Mouse (Mus musculus): Measurements from ENCODE around the gene 2310007B03Rik. TPM values are rescaled to one million over a fixed set of nuclear protein-coding genes. Genes with fewer than 3 reads are reported as not detected.
"Not testable (repeated sequence)": the region's sequence is repeated elsewhere in the genome, so short reads cannot be mapped to it uniquely, and the experiment has no call there.

The 2310007B03Rik gene
- 17.7 and 32.8 TPM in 2 replicates for polyA plus RNA-seq (2015; fragmentation: Nextera tagmentation; extraction: Ambion mirVana)

- Histone ChIP-seq H3K27me3 (ENCODE audit: control insufficient read depth, insufficient read depth, low read length) (no peaks in the 10 kb centered on the region), H3K9me3 (replicated peaks; ENCODE audit: control insufficient read depth, low read length) (no peaks in the 10 kb centered on the region), H3K4me3 (replicated peaks; ENCODE audit: low read length) (peak within 1 kb of the TSS; percentile 30), H3K36me3 (ENCODE audit: control insufficient read depth, insufficient read depth, low read length) (no peaks in the 10 kb centered on the region), H3K4me1 (ENCODE audit: control insufficient read depth, insufficient read depth, low read length) (no peaks in the 10 kb centered on the region; the same call in 1 of the 2 replicates), H3K4me2 (ENCODE audit: low read depth, low read length) (peak within 1 kb of the TSS; percentile 37; the same call in 1 of the 2 replicates), H3K27ac (ENCODE audit: low read length) (peak within 1 kb of the TSS; percentile 88), H3K9ac (ENCODE audit: low read length) (peak within 1 kb of the TSS; percentile 54; the same call in 1 of the 2 replicates)
- ATAC-seq (ENCODE audit: insufficient read depth, low FRiP score), result peak; percentile 73; the same call in 1 of the 2 replicates
- 50% methylated on average over 8 of the region's 8 CpGs for WGBS
Measured at GRCm38 (mm10) chr1:93160501-93161133, at the start of gene 2310007B03Rik. Gene 2310007B03Rik, minus strand, starts transcription at chr1:93160948.

GRCm38 (mm10) chr1:93210213-93210641, 49.5 kb upstream of the 2310007B03Rik start:
- Histone ChIP-seq H3K9ac (ENCODE audit: low read length) (no peak overlapping the region), H3K36me3 (ENCODE audit: control insufficient read depth, insufficient read depth, low read length) (no peaks in the 10 kb centered on the region), H3K27me3 (ENCODE audit: control insufficient read depth, insufficient read depth, low read length) (no peaks in the 10 kb centered on the region), H3K4me1 (ENCODE audit: control insufficient read depth, insufficient read depth, low read length) (peaks cover 28% of the 10 kb centered on the region), H3K4me3 (replicated peaks; ENCODE audit: low read length) (no peak overlapping the region), H3K4me2 (ENCODE audit: low read depth, low read length) (0 out of 2 replicates have a peak overlapping the region, but pooled peaks have one; percentile 20), H3K27ac (ENCODE audit: low read length) (peak overlapping the region; percentile 82), H3K9me3 (replicated peaks; ENCODE audit: control insufficient read depth, low read length) (no peaks in the 10 kb centered on the region)
- 10% methylated on average over 9 of the region's 9 CpGs for WGBS
- ATAC-seq (ENCODE audit: insufficient read depth, low FRiP score), result peak; percentile 85

- H3K4me1 ChIP-seq (ENCODE audit: control insufficient read depth, insufficient read depth, low read length), result peaks cover 28% of the 10 kb centered on the region
- WGBS, result 88% methylated on average over 4 of the region's 4 CpGs
- H3K9ac ChIP-seq (ENCODE audit: low read length), result no peak overlapping the region
- H3K36me3 ChIP-seq (ENCODE audit: control insufficient read depth, insufficient read depth, low read length), result no peaks in the 10 kb centered on the region
- H3K4me2 ChIP-seq (ENCODE audit: low read depth, low read length), result no peak overlapping the region
- ATAC-seq (ENCODE audit: insufficient read depth, low FRiP score), result no peak
- no peaks in the 10 kb centered on the region for H3K9me3 ChIP-seq (replicated peaks; ENCODE audit: control insufficient read depth, low read length)
- no peak overlapping the region for H3K4me3 ChIP-seq (replicated peaks; ENCODE audit: low read length)
- H3K27ac ChIP-seq (ENCODE audit: low read length), result no peak overlapping the region
- H3K27me3 ChIP-seq (ENCODE audit: control insufficient read depth, insufficient read depth, low read length), result no peaks in the 10 kb centered on the region
Measured at GRCm38 (mm10) chr1:93207536-93208064, 46.9 kb upstream of the 2310007B03Rik start.

- Histone ChIP-seq H3K27me3 (ENCODE audit: control insufficient read depth, insufficient read depth, low read length) (no peaks in the 10 kb centered on the region), H3K4me2 (ENCODE audit: low read depth, low read length) (no peak overlapping the region), H3K9me3 (replicated peaks; ENCODE audit: control insufficient read depth, low read length) (no peaks in the 10 kb centered on the region), H3K4me3 (replicated peaks; ENCODE audit: low read length) (no peak overlapping the region), H3K4me1 (ENCODE audit: control insufficient read depth, insufficient read depth, low read length) (peaks cover 22% of the 10 kb centered on the region), H3K9ac (ENCODE audit: low read length) (no peak overlapping the region), H3K27ac (ENCODE audit: low read length) (no peak overlapping the region), H3K36me3 (ENCODE audit: control insufficient read depth, insufficient read depth, low read length) (no peaks in the 10 kb centered on the region)
- WGBS, result 59% methylated on average over 12 of the region's 12 CpGs
- no peak for ATAC-seq (ENCODE audit: insufficient read depth, low FRiP score)
Measured at GRCm38 (mm10) chr1:93206277-93206970, 45.7 kb upstream of the 2310007B03Rik start.

- 91% methylated on average over 3 of the region's 3 CpGs for WGBS
- H3K27me3 ChIP-seq (ENCODE audit: control insufficient read depth, insufficient read depth, low read length), result no peaks in the 10 kb centered on the region
- H3K4me3 ChIP-seq (replicated peaks; ENCODE audit: low read length), result no peak overlapping the region
- no peaks in the 10 kb centered on the region for H3K36me3 ChIP-seq (ENCODE audit: control insufficient read depth, insufficient read depth, low read length)
- H3K27ac ChIP-seq (ENCODE audit: low read length), result no peak overlapping the region
- no peak overlapping the region for H3K9ac ChIP-seq (ENCODE audit: low read length)
- H3K4me1 ChIP-seq (ENCODE audit: control insufficient read depth, insufficient read depth, low read length), result no peaks in the 10 kb centered on the region
- ATAC-seq (ENCODE audit: insufficient read depth, low FRiP score), result no peak
- no peaks in the 10 kb centered on the region for H3K9me3 ChIP-seq (replicated peaks; ENCODE audit: control insufficient read depth, low read length)
- H3K4me2 ChIP-seq (ENCODE audit: low read depth, low read length), result no peak overlapping the region
Measured at GRCm38 (mm10) chr1:93197916-93198315, 37.2 kb upstream of the 2310007B03Rik start.

DNA sequence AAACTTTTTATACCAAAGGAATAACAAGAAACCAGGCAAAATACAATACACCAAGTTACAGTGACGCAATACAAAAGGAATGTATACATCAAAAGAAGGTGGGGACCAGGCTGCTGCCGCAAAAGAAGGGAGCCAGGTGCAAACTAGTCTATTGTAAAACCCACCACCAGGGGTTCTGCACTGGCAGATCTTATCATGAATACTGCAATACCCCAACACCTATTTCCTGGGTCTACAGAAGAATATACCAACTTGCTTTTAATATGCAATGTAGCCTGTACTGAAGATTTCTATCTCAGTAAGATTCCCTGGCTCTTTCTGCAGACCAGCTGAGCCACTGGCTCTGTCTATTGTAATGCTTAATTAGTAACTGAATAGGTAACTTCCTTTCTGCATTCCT, 36.7 kb upstream of the 2310007B03Rik start:
- H3K27ac ChIP-seq (ENCODE audit: low read length); H3K36me3 ChIP-seq (ENCODE audit: control insufficient read depth, insufficient read depth, low read length); H3K9me3 ChIP-seq (replicated peaks; ENCODE audit: control insufficient read depth, low read length); H3K4me3 ChIP-seq (replicated peaks; ENCODE audit: low read length); H3K9ac ChIP-seq (ENCODE audit: low read length); H3K27me3 ChIP-seq (ENCODE audit: control insufficient read depth, insufficient read depth, low read length); ATAC-seq (ENCODE audit: insufficient read depth, low FRiP score); H3K4me1 ChIP-seq (ENCODE audit: control insufficient read depth, insufficient read depth, low read length); H3K4me2 ChIP-seq (ENCODE audit: low read depth, low read length): not testable (repeated sequence)
- WGBS, result 77% methylated on average over 2 of the region's 2 CpGs

DNA sequence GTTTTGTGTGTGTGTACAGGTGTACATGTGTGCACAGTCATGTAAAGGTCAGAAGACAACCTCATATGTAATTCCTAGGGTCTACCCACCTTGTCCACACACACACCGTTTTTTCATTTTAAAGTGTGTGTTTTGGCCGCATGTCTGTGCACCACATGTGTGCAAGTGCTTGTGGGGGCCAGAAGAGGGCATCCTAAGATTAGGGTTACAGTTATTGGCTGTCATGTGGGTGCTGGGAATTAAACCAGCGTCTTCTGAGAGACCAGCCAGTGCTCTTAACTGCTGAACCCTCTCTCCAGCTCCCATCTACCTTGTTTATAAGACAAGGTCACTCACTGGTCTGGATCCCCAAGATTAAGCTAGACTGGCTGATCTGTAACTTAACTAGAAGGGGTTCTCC, 34.2 kb upstream of the 2310007B03Rik start:
- Histone ChIP-seq H3K27ac (ENCODE audit: low read length) (no peak overlapping the region), H3K4me1 (ENCODE audit: control insufficient read depth, insufficient read depth, low read length) (no peaks in the 10 kb centered on the region), H3K4me3 (replicated peaks; ENCODE audit: low read length) (no peak overlapping the region), H3K9me3 (replicated peaks; ENCODE audit: control insufficient read depth, low read length) (no peaks in the 10 kb centered on the region), H3K27me3 (ENCODE audit: control insufficient read depth, insufficient read depth, low read length) (no peaks in the 10 kb centered on the region), H3K9ac (ENCODE audit: low read length) (no peak overlapping the region), H3K4me2 (ENCODE audit: low read depth, low read length) (no peak overlapping the region), H3K36me3 (ENCODE audit: control insufficient read depth, insufficient read depth, low read length) (no peaks in the 10 kb centered on the region)
- WGBS, result 81% methylated on average over 3 of the region's 3 CpGs
- no peak for ATAC-seq (ENCODE audit: insufficient read depth, low FRiP score)

DNA sequence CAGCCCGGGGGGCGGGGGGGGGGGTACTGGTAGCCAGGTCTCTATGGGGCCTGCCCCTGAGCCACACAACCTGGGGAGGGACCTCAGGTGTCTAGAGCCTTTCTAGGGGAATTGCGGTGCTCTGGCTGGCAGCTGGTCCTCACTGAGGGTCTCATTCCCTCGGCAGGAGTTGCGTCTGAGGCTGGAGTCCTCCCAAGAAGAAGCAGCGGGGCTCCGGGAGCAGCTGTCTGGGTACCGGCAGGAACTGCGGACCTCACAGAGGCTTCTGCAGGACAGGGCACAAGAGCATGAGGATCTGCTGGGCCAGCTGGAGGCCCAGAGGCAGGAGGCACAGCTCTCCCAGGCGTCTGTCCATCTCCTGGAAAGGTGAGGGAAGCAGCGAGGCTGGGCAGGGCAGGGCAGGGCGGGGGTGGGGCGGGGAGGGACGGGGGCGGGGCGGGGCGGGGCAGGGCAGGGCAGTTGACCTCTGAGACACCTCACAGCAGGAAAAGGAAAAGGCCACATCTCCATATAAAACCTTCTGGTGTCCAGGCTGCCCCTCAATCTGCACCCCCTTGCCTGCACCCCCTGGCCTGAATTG, 30.1 kb upstream of the 2310007B03Rik start:
- no peaks in the 10 kb centered on the region for H3K9me3 ChIP-seq (replicated peaks; ENCODE audit: control insufficient read depth, low read length)
- no peak; the same call in 1 of the 2 replicates for ATAC-seq (ENCODE audit: insufficient read depth, low FRiP score)
- no peak overlapping the region for H3K9ac ChIP-seq (ENCODE audit: low read length)
- no peaks in the 10 kb centered on the region for H3K4me1 ChIP-seq (ENCODE audit: control insufficient read depth, insufficient read depth, low read length)
- H3K27me3 ChIP-seq (ENCODE audit: control insufficient read depth, insufficient read depth, low read length), result no peaks in the 10 kb centered on the region; the same call in 1 of the 2 replicates
- WGBS, result 14% methylated on average over 10 of the region's 17 CpGs
- H3K27ac ChIP-seq (ENCODE audit: low read length), result no peak overlapping the region
- no peak overlapping the region for H3K4me2 ChIP-seq (ENCODE audit: low read depth, low read length)
- H3K36me3 ChIP-seq (ENCODE audit: control insufficient read depth, insufficient read depth, low read length), result no peaks in the 10 kb centered on the region
- H3K4me3 ChIP-seq (replicated peaks; ENCODE audit: low read length), result no peak overlapping the region

All from stomach, embryonic 16.5 days (tissue).